Comparison of ENCODE assay signal across 8 mouse cellular contexts in the genomic region with DNA sequence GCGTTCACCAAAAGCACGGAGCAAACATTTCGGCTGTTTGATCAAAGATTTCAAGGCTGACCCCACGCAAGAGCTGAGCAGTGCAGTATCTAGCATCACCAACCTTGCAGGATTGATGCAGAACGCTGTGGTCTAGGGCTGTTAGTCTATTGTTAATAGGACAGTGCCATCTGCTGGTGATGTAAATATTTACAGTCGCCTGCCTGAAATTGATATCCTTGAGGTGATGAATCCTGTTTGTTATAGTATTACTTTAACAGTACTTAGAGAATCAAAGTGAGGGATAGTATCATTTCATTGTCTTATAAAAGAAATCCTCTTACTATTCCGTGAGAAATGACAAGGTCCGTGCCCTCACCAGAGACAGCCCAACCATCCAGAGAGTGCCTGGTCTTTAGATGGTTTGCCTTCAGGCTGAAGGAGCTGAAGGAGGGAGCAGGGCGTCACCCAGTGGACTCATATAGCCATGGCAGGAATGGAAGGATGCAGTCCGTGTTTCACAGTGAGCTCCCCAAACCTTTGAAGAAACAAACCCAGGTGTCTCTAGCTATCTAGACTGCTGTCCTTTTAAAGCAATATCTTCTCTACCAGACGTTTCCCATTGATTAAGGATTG.
DNase-seq lines count a peak whose midpoint lies in the region; ATAC-seq and TF ChIP-seq lines count a peak whose summit lies in the region.

No protein-coding gene starts in this region.

- H3K27ac ChIP-seq in liver, embryonic 11.5 days (ENCODE audit: low read depth, low read length), result no peak overlapping the region
- no peak overlapping the region for H3K27ac ChIP-seq in intestine, postnatal 0 days (ENCODE audit: low read depth, low read length)
- no peak overlapping the region for H3K27ac ChIP-seq in stomach, embryonic 15.5 days

- H3K27me3 ChIP-seq in liver, embryonic 11.5 days (replicated peaks; ENCODE audit: control insufficient read depth, insufficient read depth, low read length), result no peaks in the 10 kb centered on the region
- no peaks in the 10 kb centered on the region for H3K27me3 ChIP-seq in intestine, postnatal 0 days (replicated peaks; ENCODE audit: control insufficient read depth, insufficient read depth, low read length)
- H3K27me3 ChIP-seq in stomach, embryonic 15.5 days (replicated peaks), result no peaks in the 10 kb centered on the region

- H3K4me1 ChIP-seq in liver, embryonic 11.5 days (replicated peaks; ENCODE audit: control insufficient read depth, insufficient read depth, low read length), result no peaks in the 10 kb centered on the region
- H3K4me1 ChIP-seq in intestine, postnatal 0 days (replicated peaks; ENCODE audit: control insufficient read depth, insufficient read depth, low read length), result no peaks in the 10 kb centered on the region
- no peaks in the 10 kb centered on the region for H3K4me1 ChIP-seq in stomach, embryonic 15.5 days

- H3K4me2 ChIP-seq in liver, embryonic 11.5 days, result no peak overlapping the region
- H3K4me2 ChIP-seq in intestine, postnatal 0 days (replicated peaks; ENCODE audit: low read depth), result no peak overlapping the region
- H3K4me2 ChIP-seq in stomach, embryonic 15.5 days, result no peak overlapping the region

- intact Hi-C loops in left cerebral cortex, postnatal 14 days (cut with DNase I), result loop anchor here (2.0 to 10.0 kb wide), 4 partner anchors 246 to 826 kb away; a partner anchor contains a TSS

- H3K36me3 ChIP-seq in liver, embryonic 11.5 days (ENCODE audit: control insufficient read depth, insufficient read depth, low read length), result no peaks in the 10 kb centered on the region
- H3K36me3 ChIP-seq in intestine, postnatal 0 days (ENCODE audit: control insufficient read depth, insufficient read depth), result no peaks in the 10 kb centered on the region
- no peaks in the 10 kb centered on the region for H3K36me3 ChIP-seq in stomach, embryonic 15.5 days

- WGBS in liver, embryonic 11.5 days, result 12% methylated on average over 11 of the region's 11 CpGs
- 10% methylated on average over 11 of the region's 11 CpGs for WGBS in intestine, postnatal 0 days
- WGBS in stomach, embryonic 15.5 days, result 11% methylated on average over 11 of the region's 11 CpGs

- no peak for ATAC-seq in liver, embryonic 11.5 days (replicated peaks; ENCODE audit: low FRiP score)
- ATAC-seq in intestine, postnatal 0 days, result no peak
- ATAC-seq in monocyte, adult 5-6 weeks (replicated peaks; ENCODE audit: insufficient number of reproducible peaks, low FRiP score, low TSS enrichment, poor library complexity, severe bottlenecking), result 0 out of 2 replicates have a peak, but pooled peaks have one; percentile 53
- ATAC-seq in stomach, embryonic 15.5 days (ENCODE audit: insufficient read depth, low FRiP score, low read depth), result peak; percentile 43; the same call in 1 of the 2 replicates

- no peak overlapping the region for H3K9ac ChIP-seq in liver, embryonic 11.5 days (ENCODE audit: low read depth, low read length)
- H3K9ac ChIP-seq in intestine, postnatal 0 days (ENCODE audit: low read depth, low read length), result no peak overlapping the region
- no peak overlapping the region for H3K9ac ChIP-seq in stomach, embryonic 15.5 days

- no peak overlapping the region for H3K4me3 ChIP-seq in liver, embryonic 11.5 days (ENCODE audit: low read depth, low read length)
- H3K4me3 ChIP-seq in intestine, postnatal 0 days (ENCODE audit: low read depth, low read length), result no peak overlapping the region
- H3K4me3 ChIP-seq in stomach, embryonic 15.5 days (replicated peaks), result no peak overlapping the region

- no peaks in the 10 kb centered on the region for H3K9me3 ChIP-seq in liver, embryonic 11.5 days (ENCODE audit: control insufficient read depth, low read length)
- no peaks in the 10 kb centered on the region for H3K9me3 ChIP-seq in intestine, postnatal 0 days (ENCODE audit: control insufficient read depth)
- no peaks in the 10 kb centered on the region for H3K9me3 ChIP-seq in stomach, embryonic 15.5 days

- peak; percentile 15 for DNase-seq in liver
- DNase-seq in liver, embryonic 11.5 days (ENCODE audit: low spot score), result no peak
- peak; percentile 59 to 72 for DNase-seq in cerebellum, postnatal 4 days (ENCODE audit: low spot score in 2 of 2)
- DNase-seq in gastrocnemius, adult 8-10 months (ENCODE audit: low spot score in 2 of 2), result peak; percentile 12 to 27
- peak; percentile 89 to 93 for DNase-seq in left cerebral cortex, postnatal 14 days (ENCODE audit: low spot score in 2 of 2)

- peak; percentile 76 for TF ChIP-seq CTCF in intestine, postnatal 0 days (IDR thresholded peaks at IDR 0.05; ENCODE audit: low read depth)

Comparison
In these comparisons a context has a peak if more than half of its experiments do, and no peak if none do; other contexts are left out.
1. ATAC-seq: peak in monocyte, adult 5-6 weeks (single experiment) and stomach, embryonic 15.5 days (single experiment); none in liver, embryonic 11.5 days (single experiment) and intestine, postnatal 0 days (single experiment).